Mouse (Mus musculus) brain, adult 10 weeks (tissue): ENCODE measurements around the gene 4931406C07Rik. TPM values are rescaled to one million over a fixed set of nuclear protein-coding genes. Genes with fewer than 3 reads are reported as not detected.

ENCODE experiments used
- polyA plus RNA-seq: library from polyadenylated mRNA; stranded (reverse); fragments of 350-450 nt; fragmentation: Illumina TruSeq; extraction: RNeasy Lipid Tissue Mini Kit (QIAGEN cat#74804); gene quantifications from one replicate; pipeline ENCODE4 v1.2.3, GENCODE M21; 2015; ENCODE audit warnings: low read depth, low replicate concordance

Gene 4931406C07Rik
- 24.8 TPM for polyA plus RNA-seq

DNA sequence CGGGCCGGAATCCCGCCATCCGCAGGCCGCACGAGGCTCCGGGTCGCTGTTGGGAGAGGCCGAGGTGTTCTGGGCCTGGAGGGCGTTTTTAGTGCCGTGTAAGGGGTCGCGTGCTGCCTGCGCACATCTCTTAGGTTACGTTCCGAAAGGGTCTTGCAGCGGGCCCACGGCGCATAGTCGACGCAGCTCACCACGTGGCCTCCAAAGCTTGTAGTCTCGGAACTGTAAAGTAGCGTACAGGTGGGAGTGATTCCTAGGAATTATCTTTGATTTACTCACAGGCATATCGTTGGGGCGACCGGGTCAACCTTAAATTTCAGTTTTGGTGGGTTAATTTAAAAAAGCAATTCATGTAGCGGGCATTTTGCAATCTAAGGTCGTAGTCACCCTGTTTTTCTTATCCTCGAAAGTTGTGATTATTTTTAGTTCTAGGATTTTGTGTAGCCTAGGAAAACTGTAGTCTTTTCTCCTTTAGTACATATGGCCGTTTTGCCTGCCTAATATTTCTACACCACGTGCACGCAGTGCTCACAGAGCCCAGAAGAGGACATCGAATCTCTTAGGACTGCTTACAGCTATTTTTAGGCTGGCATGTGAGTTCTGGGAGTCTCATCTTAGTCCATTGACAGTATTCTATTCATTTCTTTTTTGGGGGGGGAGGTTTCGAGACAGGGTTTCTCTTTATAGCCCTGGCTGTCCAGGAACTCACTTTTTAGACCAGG is at the start of gene 4931406C07Rik:
Gene 4931406C07Rik (minus strand): TSS at position 51 of the 722 bp plus-strand sequence.

DNA sequence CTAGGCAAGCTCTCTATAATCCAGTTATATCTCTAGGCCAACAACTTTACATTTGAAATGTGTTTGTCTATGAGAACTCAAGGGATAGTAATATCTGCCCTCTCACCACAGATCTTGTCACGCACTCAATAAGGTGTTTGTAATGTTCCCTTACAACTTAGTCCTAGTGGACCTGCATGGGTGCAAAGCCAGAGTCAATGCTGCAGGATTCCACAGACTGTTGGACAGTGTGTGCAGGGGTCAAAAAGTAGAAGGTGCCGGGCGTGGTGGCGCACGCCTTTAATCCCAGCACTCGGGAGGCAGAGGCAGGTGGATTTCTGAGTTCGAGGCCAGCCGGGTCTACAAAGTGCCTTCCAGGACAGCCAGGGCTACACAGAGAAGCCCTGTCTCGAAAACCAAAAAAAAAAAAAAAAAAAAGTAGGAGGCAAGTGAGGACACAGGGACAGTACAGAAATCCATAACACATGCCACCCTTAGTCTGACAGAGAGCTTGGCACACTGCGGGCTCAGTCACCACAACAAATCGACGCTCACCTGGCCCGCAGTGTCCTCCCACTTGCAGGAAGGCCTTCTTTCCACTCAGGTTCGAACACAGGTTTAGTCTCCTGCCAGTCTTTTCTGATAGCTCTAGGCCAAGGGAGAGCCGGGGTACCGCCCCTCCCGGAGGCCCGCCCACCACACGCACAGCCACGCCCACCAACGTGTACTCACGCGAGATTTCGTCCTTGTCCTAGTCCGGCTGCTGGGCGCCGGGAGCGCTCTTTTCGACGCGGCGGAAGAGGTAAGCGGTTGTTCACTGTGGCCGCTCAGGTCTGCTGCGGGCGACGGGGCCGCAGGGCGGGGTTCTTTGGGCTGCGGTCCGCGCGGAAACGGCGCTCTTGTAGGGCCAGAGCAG is 498 bp downstream of the 4931406C07Rik start, which contains the start of gene Taf1d:
Gene Taf1d (plus strand): TSS at position 712 of the 895 bp plus-strand sequence.

GRCm38 (mm10) chr9:15279649-15280490 is 26.4 kb downstream of the 4931406C07Rik start, which contains the start of gene Med17:
Gene Med17 (minus strand): TSS chr9:15279931.

DNA sequence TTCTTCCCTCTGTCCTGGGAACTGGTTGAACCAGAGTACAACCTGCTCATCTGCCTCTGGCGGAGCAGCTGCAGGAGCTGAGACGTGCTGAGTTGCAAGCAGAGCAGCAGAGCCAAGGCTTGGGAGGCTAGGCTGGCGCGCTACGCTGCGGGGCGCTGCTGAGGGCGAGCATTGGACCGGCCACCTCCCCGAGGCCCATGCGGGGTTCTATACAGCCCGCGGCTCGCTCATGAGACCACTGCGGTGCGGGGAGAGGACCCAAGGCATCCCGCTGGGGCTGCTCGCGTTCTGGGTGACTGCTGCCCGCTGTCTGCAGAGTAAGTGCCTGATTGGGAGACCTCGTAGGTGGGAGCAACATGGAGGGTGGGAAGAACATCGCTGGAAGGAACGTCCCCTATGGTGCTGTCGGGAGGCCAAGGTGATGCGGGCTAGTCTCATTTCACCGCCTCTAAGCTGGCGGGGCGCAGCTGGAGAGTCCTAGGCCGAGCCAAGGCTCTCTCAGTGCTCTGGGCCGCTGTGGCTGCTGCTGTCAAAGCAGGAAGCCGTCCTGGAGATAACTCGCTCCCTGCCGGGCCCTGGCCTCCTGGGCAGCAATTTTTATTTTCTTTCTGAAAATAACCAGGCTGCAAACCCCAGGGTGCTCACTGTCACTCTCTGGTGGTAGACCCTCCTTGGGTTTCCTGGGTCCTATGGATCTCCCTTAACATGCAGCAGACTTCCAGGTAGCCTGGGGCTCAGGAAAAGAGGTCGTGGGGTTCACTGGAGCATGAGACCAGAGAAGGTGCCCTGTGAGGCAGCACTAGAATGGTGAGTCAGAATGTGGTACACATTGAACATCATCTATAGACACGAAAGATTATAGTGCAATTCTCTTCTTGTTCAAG is 67.0 kb downstream of the 4931406C07Rik start, which contains the start of gene Vstm5:
Gene Vstm5 (plus strand): TSS at position 4 of the 884 bp plus-strand sequence.

Other genes with a start within 250 kb of the 4931406C07Rik start
- not detected for gene Hephl1, start 194.3 kb downstream of the 4931406C07Rik start, polyA plus RNA-seq
- gene Vstm5, start 67.4 kb downstream of the 4931406C07Rik start, polyA plus RNA-seq, result 16.1 TPM
- gene Med17, start 26.5 kb downstream of the 4931406C07Rik start, polyA plus RNA-seq, result 33.2 TPM
- gene Taf1d, start 234 bp downstream of the 4931406C07Rik start, polyA plus RNA-seq, result 31.4 TPM
- 13.4 TPM for gene Cep295, start 51.3 kb upstream of the 4931406C07Rik start, polyA plus RNA-seq
- 3.7 TPM for gene Smco4, start 187.0 kb upstream of the 4931406C07Rik start, polyA plus RNA-seq